Mouse (Mus musculus): Measurements from ENCODE around the gene Tppp2. TPM values are rescaled to one million over a fixed set of nuclear protein-coding genes. Genes with fewer than 3 reads are reported as not detected.

The Tppp2 gene
- total RNA-seq (2021): under 1 TPM in 1 of 2 experiments, not detected in 1; 0.35 TPM
- long read RNA-seq, experiment 1: 0 reads
- long read RNA-seq, experiment 2: 0 reads

DNA sequence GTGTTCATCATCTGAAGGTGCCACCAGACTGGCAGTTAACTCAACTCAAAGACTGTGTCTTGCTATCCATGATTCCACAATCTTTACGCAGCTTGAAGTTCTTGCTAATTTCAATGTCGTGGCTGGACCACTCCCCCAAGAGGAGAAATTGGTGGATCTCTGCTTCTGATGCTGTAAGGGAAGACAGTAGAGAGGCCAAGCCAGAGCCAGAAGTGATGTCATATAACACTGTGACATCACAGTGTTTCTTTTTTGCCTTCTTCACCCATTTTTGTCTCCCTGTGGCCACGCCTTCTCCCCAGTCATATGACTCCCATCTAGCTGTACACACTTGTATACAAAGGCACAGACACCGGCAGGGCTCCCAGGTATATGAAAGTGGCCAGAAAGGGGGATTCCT, at the start of gene Tppp2:
Gene Tppp2, plus strand, starts transcription at position 301 of the 400 bp plus-strand sequence.
- DNase-seq: no peak
- intact Hi-C loops (cut with DNase I; ENCODE audit: low total_unique reads): no loop called here

- DNase-seq: no peak
- intact Hi-C loops (cut with DNase I; ENCODE audit: low total_unique reads): no loop called here
Measured at GRCm38 (mm10) chr14:51870756-51871155, 47.5 kb upstream of the Tppp2 start.

DNA sequence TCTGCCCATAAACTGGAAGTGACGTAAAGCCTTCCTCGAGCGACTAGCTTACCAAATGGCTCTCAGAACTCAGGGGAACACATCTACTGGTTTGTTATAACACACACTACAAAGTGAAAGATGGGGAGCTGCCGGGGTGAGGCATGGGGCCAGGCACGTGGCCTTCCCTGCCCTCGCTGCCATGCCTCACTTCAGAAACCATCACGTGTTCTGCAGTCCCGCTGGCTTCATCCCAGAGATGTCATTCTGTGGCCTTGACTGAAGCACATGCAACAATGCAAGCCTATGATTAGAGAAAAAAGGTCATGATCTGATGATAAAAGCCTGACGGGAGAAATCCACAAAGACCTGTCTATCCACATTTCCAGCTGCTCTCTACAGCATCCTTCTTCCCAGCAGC, 46.5 kb upstream of the Tppp2 start:
- intact Hi-C loops (cut with DNase I; ENCODE audit: low total_unique reads): no loop called here
- no peak for DNase-seq

DNA sequence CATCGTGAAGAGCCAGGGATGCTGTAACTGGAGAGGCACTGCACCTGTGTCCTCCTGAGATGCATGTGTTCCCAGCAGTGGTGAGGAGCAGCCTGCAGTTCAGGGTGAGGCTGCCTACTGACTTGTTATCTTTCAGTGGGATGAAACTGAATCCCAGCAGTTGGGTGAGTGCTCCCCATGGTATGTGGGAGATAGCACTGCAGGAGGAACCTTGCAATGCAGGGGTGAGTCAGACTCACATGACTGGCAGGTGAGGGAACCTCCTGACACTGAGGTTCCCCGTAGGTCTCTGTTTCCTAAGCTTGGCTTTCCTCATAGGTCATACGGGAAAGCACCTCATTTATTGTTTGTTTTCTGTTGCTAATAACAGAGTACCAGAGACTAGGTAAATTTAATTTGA, 40.7 kb upstream of the Tppp2 start:
- intact Hi-C loops (cut with DNase I; ENCODE audit: low total_unique reads): no loop called here
- DNase-seq: no peak

- intact Hi-C loops (cut with DNase I; ENCODE audit: low total_unique reads): no loop called here
- peak; percentile 55 for DNase-seq
Measured at GRCm38 (mm10) chr14:51883527-51884030, 34.6 kb upstream of the Tppp2 start.

GRCm38 (mm10) chr14:51884031-51884544, 34.1 kb upstream of the Tppp2 start:
- DNase-seq: no peak
- intact Hi-C loops (cut with DNase I; ENCODE audit: low total_unique reads): no loop called here

DNA sequence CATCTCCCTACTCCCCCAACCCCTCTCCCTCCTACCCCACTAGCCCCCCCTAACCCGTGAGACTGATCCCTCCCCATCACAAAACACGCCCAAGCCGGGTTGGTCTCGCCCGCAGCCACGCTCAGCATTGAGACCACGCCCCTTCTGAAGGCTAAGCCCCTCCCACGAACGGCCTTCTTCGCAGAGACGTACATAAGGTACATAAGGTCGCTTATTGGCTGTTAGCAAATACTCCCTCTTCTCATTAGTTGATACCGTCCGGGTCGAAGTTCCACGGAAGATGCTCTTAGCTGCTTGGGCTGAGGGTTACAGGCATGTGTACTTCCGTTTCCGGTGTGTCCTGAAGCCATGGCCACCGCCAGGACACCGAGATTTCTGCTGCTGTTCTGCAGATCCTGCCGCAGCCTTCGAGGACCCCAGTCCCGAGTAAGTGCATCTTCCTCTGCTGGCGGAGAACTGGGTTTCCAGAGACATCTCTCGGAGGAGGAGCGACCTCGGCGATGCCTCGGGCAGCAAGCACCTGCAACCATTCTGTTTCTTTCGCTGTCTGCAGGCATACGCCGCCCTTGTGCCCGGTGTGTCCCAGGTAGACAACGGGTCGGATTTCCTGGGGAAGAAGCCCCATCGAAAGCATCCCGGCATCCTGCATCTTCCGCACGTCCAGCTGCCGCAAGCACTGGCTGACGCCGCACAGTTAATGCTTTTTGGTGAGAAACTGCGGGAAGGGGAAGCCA, 33.5 kb upstream of the Tppp2 start, which contains the start of gene Mettl17:
Gene Mettl17, plus strand, starts transcription at position 245 of the 734 bp plus-strand sequence.
- DNase-seq: peak; percentile 96
- intact Hi-C loops (cut with DNase I; ENCODE audit: low total_unique reads): no loop called here

- no peak for DNase-seq
- intact Hi-C loops (cut with DNase I; ENCODE audit: low total_unique reads): no loop called here
Measured at GRCm38 (mm10) chr14:51886051-51886450, 32.2 kb upstream of the Tppp2 start.

DNA sequence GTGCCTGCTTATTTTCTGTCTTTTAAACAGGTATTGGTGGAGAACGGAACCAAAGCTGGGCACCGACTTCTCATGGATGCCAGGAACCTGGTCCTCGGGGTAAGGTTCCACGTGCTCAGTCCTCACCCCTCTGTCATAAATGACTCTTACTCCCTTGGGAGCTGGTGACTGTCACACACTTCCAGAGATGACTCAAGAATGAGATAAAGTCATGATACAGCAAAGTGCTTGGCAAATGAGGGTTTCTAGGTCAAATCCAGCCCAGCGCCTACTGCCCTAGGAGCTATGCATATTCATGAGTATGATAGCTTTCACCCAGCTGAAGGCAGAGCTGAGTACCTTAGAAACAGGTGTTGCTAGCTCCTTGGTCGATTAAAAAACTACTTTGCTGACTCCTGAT, 28.4 kb upstream of the Tppp2 start:
- intact Hi-C loops (cut with DNase I; ENCODE audit: low total_unique reads): loop anchor here (5.0 to 10.0 kb wide), 2 partner anchors 107 to 205 kb away; no protein-coding TSS in a partner anchor
- DNase-seq: no peak

DNA sequence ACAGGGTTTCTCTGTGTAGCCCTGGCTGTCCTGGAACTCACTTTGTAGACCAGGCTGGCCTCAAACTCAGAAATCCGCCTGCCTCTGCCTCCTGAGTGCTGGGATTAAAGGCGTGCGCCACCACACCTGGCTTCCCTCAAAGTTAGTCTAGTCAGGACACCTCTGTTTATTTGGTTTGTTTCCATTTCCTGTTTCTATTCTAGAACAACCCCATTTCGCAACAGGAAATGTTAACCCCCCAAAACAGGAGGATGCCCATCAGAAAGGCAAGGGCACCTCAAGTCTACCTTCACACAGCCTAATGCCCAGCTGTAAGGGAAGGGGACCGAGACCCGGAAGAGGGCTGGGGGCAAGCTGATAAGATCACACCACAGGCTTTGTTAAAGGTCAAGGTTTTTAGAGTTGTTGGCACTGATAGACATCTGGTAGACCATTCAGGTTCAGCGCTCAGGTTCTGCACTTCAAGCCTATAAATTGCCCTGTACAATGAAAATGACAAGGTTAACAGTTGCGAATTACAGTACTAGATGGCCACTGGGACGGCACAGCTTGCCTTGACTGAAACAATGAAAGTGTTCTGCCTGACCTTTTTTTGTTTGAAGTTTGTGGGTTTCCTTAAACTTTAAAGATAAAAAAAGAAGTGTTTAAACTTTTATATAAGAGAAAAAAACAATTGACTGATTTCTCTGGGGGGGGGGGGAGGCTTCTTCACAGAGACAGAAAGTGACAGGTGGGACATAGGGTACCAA, 25.9 kb upstream of the Tppp2 start, which contains the start of gene Slc39a2:
Gene Slc39a2, plus strand, starts transcription at position 699 of the 749 bp plus-strand sequence.
- DNase-seq: no peak
- intact Hi-C loops (cut with DNase I; ENCODE audit: low total_unique reads): loop anchor here (5.0 to 10.0 kb wide), 2 partner anchors 105 to 202 kb away; no protein-coding TSS in a partner anchor

GRCm38 (mm10) chr14:51893094-51893794, 25.0 kb upstream of the Tppp2 start:
- intact Hi-C loops (cut with DNase I; ENCODE audit: low total_unique reads): loop anchor here (5.0 to 10.0 kb wide), 2 partner anchors 104 to 202 kb away; no protein-coding TSS in a partner anchor
- no peak for DNase-seq

DNA sequence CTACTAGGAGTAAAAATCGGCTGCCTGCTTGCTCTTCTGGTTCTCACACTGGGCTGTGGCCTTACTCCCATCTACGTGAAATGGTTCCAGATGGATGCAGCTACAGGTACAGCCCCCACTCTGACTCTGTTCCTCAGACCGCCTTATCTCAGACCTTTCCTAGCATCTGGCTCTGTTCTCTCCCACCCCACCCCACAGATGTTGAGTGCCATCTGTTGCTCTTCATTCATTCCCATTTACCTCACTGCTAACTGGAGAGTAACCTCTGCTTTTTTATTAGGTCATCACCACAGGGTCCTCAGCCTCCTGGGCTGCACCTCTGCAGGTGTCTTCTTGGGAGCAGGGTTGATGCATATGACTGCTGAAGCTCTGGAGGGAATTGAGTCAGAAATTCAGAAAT, 24.4 kb upstream of the Tppp2 start:
- intact Hi-C loops (cut with DNase I; ENCODE audit: low total_unique reads): loop anchor here (5.0 to 10.0 kb wide), 2 partner anchors 103 to 201 kb away; no protein-coding TSS in a partner anchor
- no peak for DNase-seq

DNA sequence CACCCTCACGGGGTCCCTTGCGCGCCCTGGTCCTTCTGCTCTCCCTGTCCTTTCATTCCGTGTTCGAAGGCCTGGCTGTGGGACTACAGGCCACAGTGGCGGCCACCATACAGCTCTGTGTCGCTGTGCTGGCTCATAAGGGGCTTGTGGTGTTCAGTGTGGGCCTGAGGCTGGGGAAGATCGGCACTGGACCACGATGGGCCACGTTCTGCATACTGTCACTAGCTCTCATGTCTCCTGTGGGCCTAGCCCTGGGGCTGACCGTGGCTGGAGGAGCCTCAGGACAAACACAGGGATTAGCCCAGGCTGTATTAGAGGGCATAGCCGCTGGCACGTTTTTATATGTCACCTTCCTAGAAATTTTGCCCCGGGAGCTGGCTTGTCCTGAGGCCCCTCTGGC, 23.2 kb upstream of the Tppp2 start:
- no peak for DNase-seq
- intact Hi-C loops (cut with DNase I; ENCODE audit: low total_unique reads): loop anchor here (5.0 to 10.0 kb wide), 2 partner anchors 37 to 200 kb away; no protein-coding TSS in a partner anchor

GRCm38 (mm10) chr14:51896019-51896418, 22.2 kb upstream of the Tppp2 start:
- no peak for DNase-seq
- intact Hi-C loops (cut with DNase I; ENCODE audit: low total_unique reads): loop anchor here (5.0 to 10.0 kb wide), 2 partner anchors 36 to 199 kb away; no protein-coding TSS in a partner anchor

DNA sequence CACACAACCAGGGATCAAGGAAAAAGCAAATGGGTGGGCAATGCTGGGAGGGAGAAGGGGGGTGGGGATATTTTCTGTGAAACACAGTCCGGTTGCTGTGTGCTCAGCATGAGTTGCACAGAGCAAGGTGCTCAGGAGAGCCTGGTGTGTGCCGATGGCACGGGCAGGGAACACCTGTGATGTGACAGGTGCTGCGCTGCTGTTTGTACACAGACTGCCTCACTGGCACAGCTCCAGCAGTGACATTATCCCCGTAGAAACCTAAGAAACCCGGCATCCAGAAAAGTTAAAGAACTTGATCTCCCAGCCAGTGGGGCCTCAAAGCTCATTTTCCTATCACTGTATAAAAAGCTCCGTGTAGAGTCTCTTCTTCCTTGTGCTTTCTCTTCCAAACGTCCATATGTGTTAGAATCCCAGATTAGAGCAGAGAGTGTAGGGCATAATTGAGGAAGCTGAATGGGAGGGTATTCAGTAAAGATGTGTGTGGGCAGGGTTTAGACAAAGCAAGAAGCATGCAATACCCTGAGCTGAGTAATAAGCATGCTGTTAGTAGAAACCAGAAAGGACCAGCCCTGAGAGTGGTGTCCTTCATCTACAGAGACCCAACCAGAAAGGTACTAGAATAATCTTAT, 21.6 kb upstream of the Tppp2 start:
- DNase-seq: no peak
- intact Hi-C loops (cut with DNase I; ENCODE audit: low total_unique reads): loop anchor here (5.0 to 10.0 kb wide), 2 partner anchors 36 to 198 kb away; no protein-coding TSS in a partner anchor

GRCm38 (mm10) chr14:51899351-51899750, 18.9 kb upstream of the Tppp2 start:
- no peak for DNase-seq
- intact Hi-C loops (cut with DNase I; ENCODE audit: low total_unique reads): loop anchor here (5.0 to 10.0 kb wide), 2 partner anchors 33 to 195 kb away; no protein-coding TSS in a partner anchor

GRCm38 (mm10) chr14:51902806-51903710, 15.2 kb upstream of the Tppp2 start:
- DNase-seq: peak; percentile 84
- intact Hi-C loops (cut with DNase I; ENCODE audit: low total_unique reads): loop anchor here (5.0 kb wide), 1 partner anchor 104 kb away; no protein-coding TSS in a partner anchor
